10 mouse cellular contexts compared by ENCODE assay signal in genomic region chr1:121389574-121389973, GRCm38 (mm10). TPM values are rescaled to one million over a fixed set of nuclear protein-coding genes. Genes with fewer than 3 reads are reported as not detected.
A peak's percentile ranks its signal among the peaks of the same experiment; 100 is the strongest.
DNase-seq lines count a peak whose midpoint lies in the region; ATAC-seq and TF ChIP-seq lines count a peak whose summit lies in the region.
"Had no signal": no experiment of that assay in that cellular context is flagged by ENCODE, and none has a peak within 500 bp of the region (broad histone marks: within the 10 kb centered on the region; RNA-seq: fewer than 3 reads in every experiment).

No protein-coding gene starts in this region.

- H3K4me3 ChIP-seq in layer of hippocampus, adult 2 months, result no peak overlapping the region
- H3K4me3 ChIP-seq in E14TG2a.4 (replicated peaks; ENCODE audit: low read length), result no peak overlapping the region; the same call in 1 of the 2 replicates

- TF ChIP-seq CTCF in layer of hippocampus, adult 2 months (conservative IDR thresholded peaks at IDR 0.05), result peak; percentile 69
- TF ChIP-seq CTCF in E14TG2a.4 (conservative IDR thresholded peaks at IDR 0.05; ENCODE audit: low read length), result peak; percentile 91

- no peak overlapping the region for H3K27ac ChIP-seq in layer of hippocampus, adult 2 months

- no peak for ATAC-seq in erythroid progenitor cell, adult 5-6 weeks (replicated peaks; ENCODE audit: low FRiP score, poor library complexity, severe bottlenecking)

- DNase-seq in layer of hippocampus, adult 2 months (ENCODE audit: low spot score in 2 of 2), result no peak
- DNase-seq in layer of hippocampus, adult 18-20 months (ENCODE audit: low spot score in 2 of 2), result no peak
- peak; percentile 10 for DNase-seq in 416B (ENCODE audit: low read depth)
- peak; percentile 19 for DNase-seq in induced T-regulatory cell, adult 2 months (ENCODE audit: low read depth)
- DNase-seq in kidney, adult 18-20 months, result no peak
- DNase-seq: cerebellum, postnatal 36 days; heart, postnatal 14 days; layer of hippocampus, postnatal 36 days had no signal

- no peaks in the 10 kb centered on the region; the same call in 1 of the 2 replicates for H3K4me1 ChIP-seq in E14TG2a.4 (replicated peaks; ENCODE audit: low read depth, low read length)

- H3K9me3 ChIP-seq in E14TG2a.4 (ENCODE audit: low read length), result no peaks in the 10 kb centered on the region

- H3K27me3 ChIP-seq in E14TG2a.4 (ENCODE audit: insufficient read depth, low read length), result no peaks in the 10 kb centered on the region

- no peaks in the 10 kb centered on the region for H3K36me3 ChIP-seq in E14TG2a.4 (ENCODE audit: insufficient read depth, low read length)

RNA-seq across cellular contexts. Expression of gene Ccdc93, which starts 41.3 kb away (rescaled TPM):
- 10 to 100 TPM; 30.1 to 32.4 TPM for total RNA-seq in layer of hippocampus, adult 2 months (2021)
- total RNA-seq in layer of hippocampus, adult 18-20 months (2021), result 10 to 100 TPM; 30.0 to 31.6 TPM
- 1.7 and 1.8 TPM in 2 replicates for total RNA-seq in erythroid progenitor cell, adult 5-6 weeks (2015; ENCODE audit: low replicate concordance)
- total RNA-seq in erythroid progenitor cell, adult 5-6 weeks (2017; ENCODE audit: low replicate concordance), result 2.1 and 4.4 TPM in 2 replicates

RNA-seq across cellular contexts. Expression of gene Insig2, which starts 57.2 kb away (rescaled TPM):
- 10 to 100 TPM; 66.4 to 73.8 TPM for total RNA-seq in layer of hippocampus, adult 2 months (2021)
- total RNA-seq in layer of hippocampus, adult 18-20 months (2021), result 10 to 100 TPM; 73.7 to 74.8 TPM
- 6.1 and 10.5 TPM in 2 replicates for total RNA-seq in erythroid progenitor cell, adult 5-6 weeks (2015; ENCODE audit: low replicate concordance)
- 4.7 and 18.9 TPM in 2 replicates for total RNA-seq in erythroid progenitor cell, adult 5-6 weeks (2017; ENCODE audit: low replicate concordance)

Comparison
In these comparisons a context has a peak if more than half of its experiments do, and no peak if none do; other contexts are left out.
1. DNase-seq: peak in 416B (single experiment) and induced T-regulatory cell, adult 2 months (single experiment); none in layer of hippocampus, adult 2 months (0 of 2), layer of hippocampus, adult 18-20 months (0 of 2) and kidney, adult 18-20 months (single experiment).
2. RNA of gene Ccdc93, which starts 41.3 kb away (total RNA-seq): 30.1 to 32.4 TPM in layer of hippocampus, adult 2 months and 30.0 to 31.6 TPM in layer of hippocampus, adult 18-20 months; 1.7 to 4.4 TPM in erythroid progenitor cell, adult 5-6 weeks; every median in the first group is over 4 times any median in the second.